ENCODE assay signal across 8 mouse cellular contexts in genomic region chr19:42147170-42147768, GRCm38 (mm10). TPM values are rescaled to one million over a fixed set of nuclear protein-coding genes. Genes with fewer than 3 reads are reported as not detected.
DNase-seq lines count a peak whose midpoint lies in the region; ATAC-seq and TF ChIP-seq lines count a peak whose summit lies in the region.

Marveld1 (plus strand) TSS chr19:42147400.

- WGBS in intestine, postnatal 0 days: 2% methylated on average over 27 of the region's 57 CpGs
- WGBS in liver, embryonic 15.5 days (ENCODE audit: insufficient replicate concordance): under 1% methylated on average over 42 of the region's 57 CpGs
- WGBS in neural tube, embryonic 11.5 days: 2% methylated on average over 31 of the region's 57 CpGs

- peak within 1 kb of the TSS; percentile 89 for H3K4me2 ChIP-seq in intestine, postnatal 0 days (replicated peaks; ENCODE audit: low read depth)
- H3K4me2 ChIP-seq in liver, embryonic 15.5 days: peak within 1 kb of the TSS; percentile 74
- peak within 1 kb of the TSS; percentile 88 for H3K4me2 ChIP-seq in neural tube, embryonic 11.5 days (ENCODE audit: low read depth)

- H3K36me3 ChIP-seq in intestine, postnatal 0 days (ENCODE audit: control insufficient read depth, insufficient read depth): 0 out of 2 replicates have a peak, but pooled peaks cover 5% of the 10 kb centered on the region
- H3K36me3 ChIP-seq in liver, embryonic 15.5 days (replicated peaks): no peaks in the 10 kb centered on the region
- H3K36me3 ChIP-seq in neural tube, embryonic 11.5 days (ENCODE audit: control insufficient read depth, insufficient read depth, low read length): no peaks in the 10 kb centered on the region

- H3K4me3 ChIP-seq in intestine, postnatal 0 days (ENCODE audit: low read depth, low read length): peak within 1 kb of the TSS; percentile 63
- peak within 1 kb of the TSS; percentile 62 for H3K4me3 ChIP-seq in liver, embryonic 15.5 days (replicated peaks)
- H3K4me3 ChIP-seq in neural tube, embryonic 11.5 days (ENCODE audit: low read depth, low read length): peak within 1 kb of the TSS; percentile 63

- peak; percentile 16; the same call in 1 of the 2 replicates for TF ChIP-seq CTCF in intestine, postnatal 0 days (IDR thresholded peaks at IDR 0.05; ENCODE audit: low read depth)

- peak; percentile 32 for ATAC-seq in intestine, postnatal 0 days
- peak; percentile 27; the same call in 1 of the 2 replicates for ATAC-seq in liver, embryonic 15.5 days (ENCODE audit: insufficient read depth)
- peak; percentile 51; the same call in 1 of the 2 replicates for ATAC-seq in neural tube, embryonic 11.5 days (ENCODE audit: insufficient read depth, low FRiP score, low TSS enrichment)

- H3K9ac ChIP-seq in intestine, postnatal 0 days (ENCODE audit: low read depth, low read length): peak within 1 kb of the TSS; percentile 71
- peak within 1 kb of the TSS; percentile 52 for H3K9ac ChIP-seq in liver, embryonic 15.5 days
- peak within 1 kb of the TSS; percentile 70 for H3K9ac ChIP-seq in neural tube, embryonic 11.5 days (ENCODE audit: low read length)

- H3K4me1 ChIP-seq in intestine, postnatal 0 days (replicated peaks; ENCODE audit: control insufficient read depth, insufficient read depth, low read length): no peaks in the 10 kb centered on the region
- peaks cover 59% of the 10 kb centered on the region for H3K4me1 ChIP-seq in liver, embryonic 15.5 days (replicated peaks)
- H3K4me1 ChIP-seq in neural tube, embryonic 11.5 days (ENCODE audit: control insufficient read depth, insufficient read depth, low read length): peaks cover 6% of the 10 kb centered on the region; the same call in 1 of the 2 replicates

- peak within 1 kb of the TSS; percentile 84 for H3K27ac ChIP-seq in intestine, postnatal 0 days (ENCODE audit: low read depth, low read length)
- peak within 1 kb of the TSS; percentile 78 for H3K27ac ChIP-seq in liver, embryonic 15.5 days (replicated peaks)
- H3K27ac ChIP-seq in neural tube, embryonic 11.5 days (ENCODE audit: low read depth, low read length): 0 out of 2 replicates have a peak within 1 kb of the TSS, but pooled peaks have one; percentile 27

- H3K27me3 ChIP-seq in intestine, postnatal 0 days (replicated peaks; ENCODE audit: control insufficient read depth, insufficient read depth, low read length): no peaks in the 10 kb centered on the region
- H3K27me3 ChIP-seq in liver, embryonic 15.5 days: peaks cover 53% of the 10 kb centered on the region
- H3K27me3 ChIP-seq in neural tube, embryonic 11.5 days (ENCODE audit: control insufficient read depth, insufficient read depth, low read length): peaks cover 7% of the 10 kb centered on the region

- H3K9me3 ChIP-seq in intestine, postnatal 0 days (ENCODE audit: control insufficient read depth): no peaks in the 10 kb centered on the region
- H3K9me3 ChIP-seq in liver, embryonic 15.5 days (replicated peaks): no peaks in the 10 kb centered on the region
- H3K9me3 ChIP-seq in neural tube, embryonic 11.5 days (ENCODE audit: control insufficient read depth, low read length): no peaks in the 10 kb centered on the region

- DNase-seq in layer of hippocampus, postnatal 10 days (ENCODE audit: low spot score in 2 of 2): peak; percentile 55 to 56
- DNase-seq in layer of hippocampus, adult 8-10 months (ENCODE audit: low spot score in 2 of 2): no peak
- peak; percentile 65 for DNase-seq in embryo, embryonic 9.5 days (ENCODE audit: extremely low spot score)
- peak; percentile 88 to 94 for DNase-seq in heart, adult 18-20 months
- DNase-seq in neural tube, embryonic 11.5 days (ENCODE audit: low spot score): peak; percentile 48
- peak; percentile 45 for DNase-seq in thymus, postnatal 0 days (ENCODE audit: low spot score)

RNA-seq across cellular contexts. Expression of gene Marveld1, which starts in this region (rescaled TPM):
- 10 to 100 TPM in 1 of 2 experiments, 1 to 10 TPM in 1; 9.9 to 12.9 TPM for total RNA-seq in layer of hippocampus, postnatal 10 days (2021)
- 1 to 10 TPM; 6.6 to 9.8 (median 8.4) TPM for total RNA-seq in layer of hippocampus, adult 8-10 months (2022)
- 10 to 100 TPM; 19.1 to 21.1 TPM for total RNA-seq in heart, adult 18-20 months (2021)
- polyA plus RNA-seq in intestine, postnatal 0 days (2015; fragmentation: Nextera tagmentation; extraction: Ambion mirVana): 9.0 and 9.6 TPM in 2 replicates
- polyA plus RNA-seq in liver, embryonic 15.5 days (2015; fragmentation: Nextera tagmentation; extraction: Ambion mirVana): 3.2 and 4.7 TPM in 2 replicates
- 9.2 and 10.1 TPM in 2 replicates for polyA plus RNA-seq in neural tube, embryonic 11.5 days (2014; fragmentation: Nextera tagmentation; extraction: Ambion mirVana)
- polyA plus RNA-seq in thymus, postnatal 0 days (2015; fragmentation: Nextera tagmentation; extraction: Ambion mirVana): 3.4 and 5.3 TPM in 2 replicates

Comparison
In these comparisons a context has a peak if more than half of its experiments do, and no peak if none do; other contexts are left out.
1. DNase-seq: peak in layer of hippocampus, postnatal 10 days (2 of 2), embryo, embryonic 9.5 days (single experiment), heart, adult 18-20 months (2 of 2), neural tube, embryonic 11.5 days (single experiment) and thymus, postnatal 0 days (single experiment); none in layer of hippocampus, adult 8-10 months (0 of 2).
2. H3K27ac ChIP-seq: peak in every context shown above with its lines; median percentile 84 in intestine, postnatal 0 days; 78 in liver, embryonic 15.5 days; 27 in neural tube, embryonic 11.5 days.
3. Peak in every context shown above with its lines, with median percentiles within 50 percentile points of each other: ATAC-seq, H3K4me2 ChIP-seq, H3K4me3 ChIP-seq and H3K9ac ChIP-seq.